ENCODE assay signal across 18 mouse cellular contexts in genomic region chr7:73481094-73481493, GRCm38 (mm10).
DNase-seq lines count a peak whose midpoint lies in the region; ATAC-seq and TF ChIP-seq lines count a peak whose summit lies in the region.
"Had no signal": no experiment of that assay in that cellular context is flagged by ENCODE, and none has a peak within 500 bp of the region (broad histone marks: within the 10 kb centered on the region; RNA-seq: fewer than 3 reads in every experiment).

No protein-coding gene starts in this region.

- H3K4me3 ChIP-seq in heart, embryonic 13.5 days: no peak overlapping the region
- H3K4me3 ChIP-seq in heart, adult 2 months: no peak overlapping the region
- H3K4me3 ChIP-seq: forebrain, embryonic 15.5 days had no signal

- H3K4me1 ChIP-seq in heart, embryonic 13.5 days: peaks cover 33% of the 10 kb centered on the region
- peaks cover 2% of the 10 kb centered on the region; the same call in 1 of the 2 replicates for H3K4me1 ChIP-seq in heart, adult 2 months (ENCODE audit: control insufficient read depth, insufficient read depth, low read length)
- H3K4me1 ChIP-seq: forebrain, embryonic 15.5 days had no signal

- 0 out of 2 replicates have a peak overlapping the region, but pooled peaks have one; percentile 1 for H3K27ac ChIP-seq in heart, embryonic 13.5 days (replicated peaks)
- H3K27ac ChIP-seq in heart, adult 2 months: no peak overlapping the region
- H3K27ac ChIP-seq: forebrain, embryonic 15.5 days; hindbrain, embryonic 14.5 days had no signal

- H3K36me3 ChIP-seq in heart, embryonic 13.5 days: peaks cover 92% of the 10 kb centered on the region
- H3K36me3 ChIP-seq in heart, adult 2 months (ENCODE audit: control insufficient read depth, insufficient read depth, low read length): peaks cover 36% of the 10 kb centered on the region

- no peaks in the 10 kb centered on the region for H3K9me3 ChIP-seq in heart, embryonic 13.5 days
- H3K9me3 ChIP-seq: forebrain, embryonic 15.5 days had no signal

- H3K9ac ChIP-seq in heart, embryonic 13.5 days: no peak overlapping the region
- H3K9ac ChIP-seq in heart, adult 2 months (ENCODE audit: low read depth, low read length): no peak overlapping the region
- H3K9ac ChIP-seq: forebrain, embryonic 15.5 days; hindbrain, embryonic 14.5 days had no signal

- TF ChIP-seq POLR2A in heart, adult 2 months (IDR thresholded peaks at IDR 0.05; ENCODE audit: insufficient read depth, low read depth, low read length): no peak

- no peak for DNase-seq in heart, adult 2 months
- DNase-seq in CD4-positive, CD25-positive, alpha-beta regulatory T cell, adult 2 months (ENCODE audit: low read depth, low spot score): peak; percentile 67
- DNase-seq in T-cell, adult 2 months (ENCODE audit: low spot score): peak; percentile 26
- DNase-seq in naive thymus-derived CD4-positive, alpha-beta T cell, adult 2 months (ENCODE audit: low read depth): peak; percentile 62
- no peak for DNase-seq in lung, postnatal 14 days
- DNase-seq in kidney, postnatal 10 days: no peak
- DNase-seq: adrenal gland, adult 8-10 months; adrenal gland, postnatal 36 days; cerebellum, adult 2 months; cerebellum, postnatal 10 days; gastrocnemius, postnatal 14 days; heart, postnatal 10 days; heart, postnatal 4 days; kidney, adult 18-20 months had no signal

- no peak for TF ChIP-seq EP300 in heart, adult 2 months (IDR thresholded peaks at IDR 0.05; ENCODE audit: insufficient read depth, low read depth, low read length)

- no peaks in the 10 kb centered on the region for H3K27me3 ChIP-seq in heart, embryonic 13.5 days (replicated peaks)
- H3K27me3 ChIP-seq in heart, adult 2 months (ENCODE audit: control insufficient read depth, insufficient read depth, low read length): no peaks in the 10 kb centered on the region
- H3K27me3 ChIP-seq: forebrain, embryonic 15.5 days; Patski had no signal

- ATAC-seq in heart, embryonic 13.5 days (ENCODE audit: extremely low read depth, insufficient number of reproducible peaks, low FRiP score, low TSS enrichment): no peak
- ATAC-seq: forebrain, embryonic 15.5 days; Patski had no signal

- intact Hi-C loops in heart, adult 2 months (cut with DNase I): no loop called here

- WGBS in heart, embryonic 13.5 days: 94% methylated on average over 6 of the region's 6 CpGs
- 76% methylated on average over 6 of the region's 6 CpGs for WGBS in heart, adult 2 months

- peaks cover 3% of the 10 kb centered on the region for H3K79me2 ChIP-seq in heart, adult 2 months (replicated peaks; ENCODE audit: control insufficient read depth, insufficient read depth, low read length)

- no peak overlapping the region for H3K4me2 ChIP-seq in heart, embryonic 13.5 days
- H3K4me2 ChIP-seq: forebrain, embryonic 15.5 days; hindbrain, embryonic 14.5 days had no signal

- no peak for TF ChIP-seq CTCF in heart, adult 2 months (IDR thresholded peaks at IDR 0.05)

Comparison
In these comparisons a context has a peak if more than half of its experiments do, and no peak if none do; other contexts are left out.
1. DNase-seq: peak in CD4-positive, CD25-positive, alpha-beta regulatory T cell, adult 2 months (single experiment), T-cell, adult 2 months (single experiment) and naive thymus-derived CD4-positive, alpha-beta T cell, adult 2 months (single experiment); none in heart, adult 2 months (0 of 2), lung, postnatal 14 days (single experiment) and kidney, postnatal 10 days (single experiment).